Mouse (Mus musculus) cerebellum, adult 2 months (tissue): ENCODE measurements around the gene Gm10721. TPM values are rescaled to one million over a fixed set of nuclear protein-coding genes. Genes with fewer than 3 reads are reported as not detected.
"Not testable (repeated sequence)": the region's sequence is repeated elsewhere in the genome, so short reads cannot be mapped to it uniquely, and the experiment has no call there.

Source experiments
- DNase-seq, 2 experiments: peaks; one replicate each; pipeline ENCODE4 v3.0.0; 2021
- H3K27ac ChIP-seq: fragments of 200-500 bp; 2 replicates; pipeline ENCODE4 v1.5.1; 2012; ENCODE audit warnings: low read length, control low read depth, inconsistent platforms; ENCODE audit not compliant: insufficient read depth
- H3K27me3 ChIP-seq: fragments of 200-500 bp; 2 replicates; pipeline ENCODE4 v1.6.1; 2012; ENCODE audit warnings: inconsistent platforms, mild to moderate bottlenecking, low read length, moderate library complexity; ENCODE audit not compliant: control insufficient read depth, insufficient read depth
- H3K4me1 ChIP-seq: fragments of 200-500 bp; 2 replicates; pipeline ENCODE4 v1.6.1; 2011; ENCODE audit warnings: low read length; ENCODE audit not compliant: control insufficient read depth, insufficient read depth
- H3K4me3 ChIP-seq: fragments of 200-500 bp; replicated peaks from 2 replicates; pipeline ENCODE3; 2011; ENCODE audit warnings: mild to moderate bottlenecking, low read depth, low read length, control low read depth; ENCODE audit not compliant: insufficient read depth
- WGBS: fragments of 180-500 bp; shearing (Covaris S2); methylation state at CpG from one replicate; pipeline ENCODE4 v1.1.7; 2018; 5-methylcytosine and 5-hydroxymethylcytosine counted together
- polyA plus RNA-seq: library from polyadenylated mRNA; depleted of rRNA; stranded (reverse); fragments of >200 nt; gene quantifications from 2 replicates; pipeline ENCODE4 v1.2.3, GENCODE M21; 2012

Gm10721 gene
- polyA plus RNA-seq, 1 experiment: not detected

GRCm38 (mm10) chr9:3017108-3017507, 4.2 kb downstream of the Gm10721 start, which contains the start of gene Gm10719:
Gm10719 (plus strand) TSS chr9:3017408.
- WGBS: 54% methylated on average over 1 of the region's 9 CpGs
- not testable (repeated sequence) for H3K27me3 ChIP-seq, H3K4me1 ChIP-seq

GRCm38 (mm10) chr9:3018944-3019343, 6.0 kb downstream of the Gm10721 start:
- 57% methylated on average over 9 of the region's 9 CpGs for WGBS
- not testable (repeated sequence) for H3K27ac ChIP-seq

More at GRCm38 (mm10) chr9:3017108-3017507, 4.2 kb downstream of the Gm10721 start, which contains the start of gene Gm10719:
- not testable (repeated sequence) for H3K27ac ChIP-seq, DNase-seq, H3K4me3 ChIP-seq

GRCm38 (mm10) chr9:3019835-3020727, 7.1 kb downstream of the Gm10721 start:
- not testable (repeated sequence) for H3K4me3 ChIP-seq, H3K4me1 ChIP-seq
- WGBS: 78% methylated on average over 17 of the region's 19 CpGs

More at GRCm38 (mm10) chr9:3018944-3019343, 6.0 kb downstream of the Gm10721 start:
- H3K4me3 ChIP-seq, H3K27me3 ChIP-seq, H3K4me1 ChIP-seq: not testable (repeated sequence)
- DNase-seq: peak in 1 of 2 experiments; percentile 51

GRCm38 (mm10) chr9:3022316-3023008, 9.5 kb downstream of the Gm10721 start:
- not testable (repeated sequence) for H3K27ac ChIP-seq, H3K4me1 ChIP-seq, H3K4me3 ChIP-seq, H3K27me3 ChIP-seq
- WGBS: 72% methylated on average over 11 of the region's 13 CpGs
- DNase-seq: peak; percentile 59 to 71

More at GRCm38 (mm10) chr9:3019835-3020727, 7.1 kb downstream of the Gm10721 start:
- not testable (repeated sequence) for H3K27me3 ChIP-seq, H3K27ac ChIP-seq
- peak; percentile 57 to 62 for DNase-seq

GRCm38 (mm10) chr9:3023312-3023984, 10.5 kb downstream of the Gm10721 start, which contains the start of gene Gm10718:
Gm10718 (plus strand) TSS chr9:3023547.
- DNase-seq: peak; percentile 17 to 18
- H3K27ac ChIP-seq, H3K4me1 ChIP-seq, H3K4me3 ChIP-seq, H3K27me3 ChIP-seq: not testable (repeated sequence)
- 74% methylated on average over 12 of the region's 13 CpGs for WGBS

GRCm38 (mm10) chr9:3023985-3024648, 11.2 kb downstream of the Gm10721 start:
- not testable (repeated sequence) for H3K27me3 ChIP-seq, H3K27ac ChIP-seq, H3K4me1 ChIP-seq, H3K4me3 ChIP-seq
- 75% methylated on average over 16 of the region's 16 CpGs for WGBS
- DNase-seq: peak; percentile 45 to 61

GRCm38 (mm10) chr9:3024912-3025467, 12.1 kb downstream of the Gm10721 start, which contains the start of gene Gm10717:
Gm10717 (plus strand) TSS chr9:3025417.
- DNase-seq: peak; percentile 31 to 37
- not testable (repeated sequence) for H3K4me3 ChIP-seq, H3K27ac ChIP-seq, H3K4me1 ChIP-seq, H3K27me3 ChIP-seq
- WGBS: 74% methylated on average over 12 of the region's 12 CpGs

- not testable (repeated sequence) for H3K4me3 ChIP-seq, H3K4me1 ChIP-seq, H3K27ac ChIP-seq, H3K27me3 ChIP-seq
- peak; percentile 53 to 55 for DNase-seq
- 75% methylated on average over 5 of the region's 6 CpGs for WGBS
These were observed 12.7 kb downstream of the Gm10721 start for GRCm38 (mm10) chr9:3025653-3026052.

- H3K27ac ChIP-seq, H3K4me3 ChIP-seq, H3K4me1 ChIP-seq, DNase-seq, H3K27me3 ChIP-seq: not testable (repeated sequence)
- WGBS: 74% methylated on average over 5 of the region's 5 CpGs
These were observed 13.2 kb downstream of the Gm10721 start for GRCm38 (mm10) chr9:3026136-3026535.

- not testable (repeated sequence) for H3K27ac ChIP-seq, H3K4me3 ChIP-seq, DNase-seq, H3K4me1 ChIP-seq, H3K27me3 ChIP-seq
- WGBS: 68% methylated on average over 9 of the region's 9 CpGs
These were observed 13.8 kb downstream of the Gm10721 start for GRCm38 (mm10) chr9:3026741-3027140.

GRCm38 (mm10) chr9:3027200-3027599, 14.3 kb downstream of the Gm10721 start:
- WGBS: 71% methylated on average over 9 of the region's 9 CpGs
- DNase-seq, H3K27ac ChIP-seq, H3K27me3 ChIP-seq, H3K4me3 ChIP-seq, H3K4me1 ChIP-seq: not testable (repeated sequence)
